Mouse (Mus musculus): ENCODE results near the gene Ccdc187.

DNA sequence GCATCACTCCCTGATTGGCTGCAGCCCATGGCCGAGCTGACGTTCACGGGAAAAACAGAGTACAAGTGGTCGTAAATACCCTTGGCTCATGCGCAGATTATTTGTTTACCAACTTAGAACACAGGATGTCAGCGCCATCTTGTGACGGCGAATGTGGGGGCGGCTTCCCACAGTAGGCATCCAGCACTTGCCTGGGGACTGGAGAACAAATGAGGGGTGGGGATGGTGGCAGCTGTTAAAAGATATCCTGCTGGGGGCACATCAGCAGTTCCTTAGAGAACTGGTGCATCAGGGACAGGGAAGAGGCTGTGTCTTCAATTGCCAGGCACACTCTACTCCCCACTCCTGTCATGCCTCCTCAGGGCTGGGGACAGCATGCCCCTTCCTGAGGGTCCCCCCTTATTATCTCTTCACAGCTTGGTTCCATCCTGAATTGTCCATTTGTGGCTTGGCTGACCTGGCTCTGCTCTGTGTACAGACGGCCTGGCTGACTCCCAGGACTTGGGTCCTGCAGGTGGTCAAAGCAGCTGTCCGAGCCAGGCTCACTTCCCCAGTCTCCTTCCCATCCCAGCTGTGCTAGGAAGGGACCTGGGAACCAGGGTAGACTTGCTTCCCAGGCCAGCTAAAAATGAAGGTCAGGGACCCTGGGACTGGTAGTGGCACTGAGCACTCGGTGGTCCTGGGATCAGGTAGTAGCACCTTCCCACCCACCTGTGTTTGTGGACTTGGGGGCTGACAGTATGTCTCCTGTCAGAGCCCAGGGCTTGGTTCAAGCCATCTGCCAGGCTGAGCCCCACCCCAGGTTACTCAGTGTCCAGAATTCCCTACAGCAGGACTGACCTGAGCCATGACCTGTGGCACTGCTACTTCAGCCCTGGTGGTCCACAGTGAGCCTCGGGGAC lies 44.2 kb upstream of the Ccdc187 start:
- TF ChIP-seq CTCF (IDR thresholded peaks at IDR 0.05; ENCODE audit: extremely low read depth, insufficient read depth, low read length) (no peak), POLR2A (IDR thresholded peaks at IDR 0.05; ENCODE audit: extremely low read depth, insufficient read depth, low read length) (no peak)
